Mouse (Mus musculus) kidney, postnatal 14 days (tissue): ENCODE results near the gene Erc1.
"Not testable (repeated sequence)": the region's sequence is repeated elsewhere in the genome, so short reads cannot be mapped to it uniquely, and the experiment has no call there.

Experiments
- DNase-seq: peaks from one replicate; pipeline ENCODE4 v3.0.0; 2022; ENCODE audit warnings: mixed read lengths

Gene Erc1

DNA sequence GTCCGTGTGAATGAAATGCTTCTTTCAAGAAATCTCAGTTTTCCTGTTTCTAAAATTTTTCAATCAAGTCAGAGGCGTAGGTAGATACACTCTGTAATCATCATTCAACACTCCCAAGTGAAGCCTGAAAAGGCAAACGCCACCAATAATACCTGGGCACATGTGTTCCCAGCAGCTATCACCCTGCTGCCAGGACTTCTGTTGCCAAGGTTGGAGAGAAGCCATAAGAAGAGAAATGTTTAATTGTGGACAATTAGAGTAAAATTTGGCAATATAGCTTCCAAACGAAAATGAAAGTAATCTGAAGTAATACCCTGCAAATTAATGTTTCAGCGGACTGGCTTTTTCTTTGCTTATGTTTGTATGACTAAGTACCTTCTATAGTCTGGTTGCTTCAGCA, 140.1 kb downstream of the Erc1 start:
- DNase-seq, result no peak

DNA sequence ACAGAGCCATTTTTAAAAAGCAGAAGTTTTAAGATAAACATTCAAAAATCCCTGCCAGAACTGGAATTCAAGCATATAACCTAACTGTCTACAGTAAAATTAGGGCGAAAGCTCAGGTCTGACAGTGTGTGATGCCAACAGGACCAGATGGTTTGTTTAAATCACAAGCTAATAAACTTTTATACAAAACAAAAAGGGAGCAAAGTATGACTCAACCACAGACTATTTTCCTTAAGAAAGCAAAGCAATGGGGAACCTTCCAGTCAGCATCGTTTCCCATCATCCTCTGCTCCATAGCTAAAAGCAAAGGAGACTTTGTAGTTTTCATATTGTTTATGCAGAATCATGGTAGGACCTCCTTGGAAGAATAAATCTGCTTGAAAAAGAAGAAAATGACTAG, 143.1 kb downstream of the Erc1 start:
- DNase-seq, result no peak

DNA sequence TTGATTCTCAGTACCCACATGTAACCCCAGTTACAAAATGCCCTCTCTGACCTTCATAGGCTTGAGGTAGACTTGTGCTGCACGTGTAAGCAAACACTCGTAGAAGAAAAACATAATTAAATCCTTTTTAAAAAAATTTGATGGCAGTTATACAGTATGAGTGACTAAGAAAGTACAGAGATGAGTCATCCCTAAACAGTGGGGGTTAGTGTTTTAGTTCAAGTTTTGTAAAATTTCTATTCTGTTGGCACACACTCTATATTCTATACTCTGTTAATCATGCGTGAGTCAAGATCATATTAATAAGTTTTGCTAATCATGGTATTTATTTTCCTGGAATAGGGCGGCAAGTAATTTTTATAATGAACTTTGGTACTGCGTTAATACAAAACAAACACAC, 155.2 kb downstream of the Erc1 start:
- no peak for DNase-seq

DNA sequence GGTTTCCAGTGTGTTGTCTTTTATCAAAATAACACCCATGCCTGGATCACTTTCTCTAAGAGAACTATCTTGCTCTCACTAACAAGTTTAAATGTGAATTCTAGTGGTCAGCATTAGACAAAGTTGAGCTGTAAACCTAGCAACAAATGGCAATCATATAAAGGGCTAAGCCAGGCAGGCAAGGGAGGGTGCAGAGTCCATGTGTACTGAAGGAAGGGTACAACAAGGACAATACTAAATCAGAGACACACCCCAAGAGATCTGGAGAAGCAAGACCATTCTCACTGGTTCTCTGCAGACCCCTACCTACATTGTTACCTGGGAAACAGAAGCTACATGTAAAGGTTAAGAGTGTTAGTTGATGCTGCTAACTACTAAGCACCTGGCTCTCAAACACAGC, 161.5 kb downstream of the Erc1 start:
- no peak for DNase-seq

DNA sequence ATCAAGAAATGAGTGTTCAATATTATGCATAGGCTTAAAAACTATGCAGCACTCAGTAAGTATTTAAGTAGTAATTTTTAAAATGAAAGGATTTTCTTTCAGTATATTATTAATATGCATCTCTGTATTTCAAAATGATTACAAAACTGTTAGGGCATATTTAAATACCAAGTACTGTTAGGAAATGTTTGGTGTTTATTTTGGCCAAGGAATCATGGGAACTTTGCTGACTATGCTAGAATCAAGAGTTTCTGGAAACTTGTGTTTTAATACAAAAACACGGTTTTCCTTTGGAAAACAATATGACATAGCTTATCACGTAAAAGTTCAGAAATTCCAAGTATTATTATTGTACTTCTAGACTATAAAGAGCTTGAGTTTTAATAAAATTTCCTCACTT, 167.2 kb downstream of the Erc1 start:
- no peak for DNase-seq

DNA sequence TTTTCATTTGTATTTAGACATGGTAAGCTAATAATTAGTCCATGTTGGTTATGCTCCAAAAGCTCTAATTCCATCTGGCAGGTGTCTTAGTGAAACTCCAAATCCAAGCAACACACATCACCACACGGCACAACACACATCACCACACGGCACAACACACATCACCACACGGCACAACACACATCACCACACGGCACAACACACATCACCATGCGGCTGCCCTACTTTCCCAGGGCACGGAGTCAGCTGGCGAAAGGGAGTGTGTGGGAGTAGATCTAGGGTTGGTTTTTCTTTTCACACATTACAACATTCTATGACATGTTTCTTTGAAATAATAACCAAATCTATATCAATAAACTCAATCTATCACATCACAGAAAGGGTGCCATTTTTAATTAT, 173.2 kb downstream of the Erc1 start:
- DNase-seq, result no peak

DNA sequence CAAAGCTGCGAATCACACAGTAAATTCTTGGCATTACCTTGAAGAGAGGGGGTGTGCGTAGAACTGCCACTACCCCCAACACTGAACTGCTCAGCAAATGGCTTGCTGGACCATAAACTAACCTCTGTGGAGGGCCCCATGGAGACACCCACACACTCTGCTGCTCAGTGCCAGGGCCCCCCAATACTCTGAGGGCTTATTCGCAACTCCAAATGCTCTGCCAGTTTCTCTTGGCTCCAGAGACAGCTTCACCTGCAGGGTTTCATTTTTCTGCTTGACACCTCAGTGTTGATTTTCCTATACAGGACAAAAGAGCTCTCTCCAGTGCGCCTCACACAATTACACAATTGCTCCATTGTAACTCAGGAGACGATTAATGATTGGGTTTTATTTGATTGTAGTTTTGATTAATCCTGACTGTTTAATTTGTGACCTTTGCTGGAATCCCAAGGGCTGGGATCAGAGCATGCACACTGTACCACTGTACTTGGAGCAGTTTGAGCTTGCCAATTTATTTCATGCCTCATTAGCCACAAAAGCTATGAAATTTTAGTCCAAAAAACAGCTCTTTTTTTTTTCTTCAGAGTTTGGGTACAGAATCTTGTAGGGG, 173.7 kb downstream of the Erc1 start:
- peak; percentile 11 for DNase-seq

DNA sequence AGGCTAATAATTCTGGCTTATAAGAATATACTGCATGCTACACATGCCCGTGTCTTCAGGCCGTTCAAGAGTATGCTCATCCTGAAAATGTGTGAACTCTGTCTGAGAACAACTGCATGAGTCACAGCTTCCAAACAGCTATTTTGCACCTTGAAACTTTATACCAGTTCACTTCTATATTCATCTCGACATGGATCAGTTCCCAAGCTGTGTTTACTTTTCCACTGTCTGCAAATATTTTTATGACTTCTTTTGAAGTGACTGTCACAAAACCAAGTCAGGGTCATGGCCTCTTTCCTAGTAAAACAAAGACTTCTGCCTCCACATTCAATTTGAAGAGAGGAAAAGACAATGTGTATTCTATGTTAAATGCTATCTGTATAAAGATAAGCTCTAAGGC, 178.2 kb downstream of the Erc1 start:
- peak; percentile 5 for DNase-seq

DNA sequence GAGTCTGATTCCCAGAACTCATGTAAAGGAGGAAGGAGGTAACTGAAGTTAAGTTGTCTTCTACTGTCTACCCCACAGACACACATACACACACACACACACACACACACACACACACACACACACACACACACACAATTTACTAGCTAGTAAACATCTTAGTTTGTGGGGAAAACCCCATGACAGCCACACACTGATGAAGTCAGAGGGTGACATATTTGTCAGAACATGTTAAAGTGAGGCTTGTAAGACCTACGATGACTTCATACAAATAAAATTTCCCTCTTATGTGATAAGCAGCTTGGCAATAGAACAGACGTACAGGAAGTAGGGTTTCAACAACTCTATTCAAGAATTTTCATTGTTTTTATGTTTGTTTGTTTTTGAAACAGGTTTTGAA, 185.0 kb downstream of the Erc1 start:
- DNase-seq, result no peak

DNA sequence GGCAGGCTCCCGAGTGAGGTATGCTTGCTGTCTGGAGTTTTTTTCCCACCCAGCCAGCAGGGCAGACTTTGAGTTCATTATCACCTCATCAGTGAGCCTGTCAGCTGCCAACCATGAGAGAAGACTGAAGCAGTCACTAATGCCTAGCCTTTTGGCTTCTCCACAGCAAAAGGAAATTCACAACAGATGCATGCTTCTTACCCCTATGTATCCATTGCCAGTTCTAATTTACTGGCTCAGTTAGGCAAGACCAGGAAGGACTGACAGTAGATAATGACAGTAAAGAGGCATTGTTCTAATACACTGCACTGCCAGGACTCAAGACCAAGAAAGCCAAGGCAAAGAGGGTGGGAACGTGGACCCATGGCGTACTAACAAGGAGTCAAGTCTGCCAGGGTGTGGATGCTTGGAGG, 186.9 kb downstream of the Erc1 start:
- DNase-seq, result peak; percentile 52

DNA sequence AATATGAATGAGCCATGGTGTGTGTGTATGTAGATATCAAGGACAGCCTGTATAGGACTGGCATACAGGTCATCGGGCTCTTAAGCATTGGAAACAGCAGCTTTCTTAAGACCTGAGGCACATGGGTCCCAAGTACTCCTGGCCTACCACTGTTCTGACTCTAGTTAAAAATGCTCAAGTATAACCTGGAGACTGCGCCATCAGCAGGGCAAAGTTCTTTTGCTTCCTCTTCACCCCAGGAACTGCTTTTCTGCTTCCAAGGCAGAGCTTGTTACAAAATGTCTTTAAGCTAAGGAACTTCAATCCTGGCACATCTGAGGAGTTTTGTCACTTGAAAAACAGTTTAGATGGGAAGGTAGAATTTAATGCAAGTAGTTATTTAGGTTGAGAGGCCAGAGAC, 189.5 kb downstream of the Erc1 start:
- no peak for DNase-seq

DNA sequence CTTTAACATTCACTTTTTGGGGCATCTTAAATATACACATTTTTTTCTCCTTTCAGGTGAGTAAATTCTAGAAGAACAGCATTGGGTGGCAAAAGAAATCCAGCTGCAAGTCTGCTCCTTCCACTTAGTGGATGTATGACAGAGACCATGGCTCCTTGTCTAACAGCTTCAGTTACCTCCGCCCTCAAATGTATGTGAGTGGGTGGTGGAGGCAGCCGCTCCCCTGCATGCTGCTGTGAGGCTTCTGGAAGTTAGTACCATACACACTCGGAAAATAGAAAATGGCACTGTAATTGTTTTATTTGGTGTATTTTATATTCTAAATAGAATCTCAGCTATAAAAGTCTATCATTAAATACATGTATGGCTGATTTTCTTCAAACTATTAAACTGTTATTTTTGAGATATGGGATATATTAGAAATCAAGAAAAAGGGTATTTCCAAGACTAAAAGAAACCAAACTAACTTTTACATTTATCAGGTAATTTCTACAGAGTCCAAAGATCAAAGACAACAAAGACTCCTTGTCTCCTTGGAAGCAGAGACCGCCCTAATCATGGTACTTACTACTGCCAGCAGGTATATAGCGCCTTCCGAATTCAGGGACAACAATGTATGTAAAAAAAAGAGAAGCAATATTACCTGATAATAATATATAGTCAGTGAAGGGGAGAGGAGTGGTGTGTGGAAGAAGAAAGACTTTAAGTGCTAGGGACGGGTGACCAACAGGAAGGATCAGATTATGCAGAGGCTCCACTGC, 190.4 kb downstream of the Erc1 start:
- DNase-seq, result no peak

DNA sequence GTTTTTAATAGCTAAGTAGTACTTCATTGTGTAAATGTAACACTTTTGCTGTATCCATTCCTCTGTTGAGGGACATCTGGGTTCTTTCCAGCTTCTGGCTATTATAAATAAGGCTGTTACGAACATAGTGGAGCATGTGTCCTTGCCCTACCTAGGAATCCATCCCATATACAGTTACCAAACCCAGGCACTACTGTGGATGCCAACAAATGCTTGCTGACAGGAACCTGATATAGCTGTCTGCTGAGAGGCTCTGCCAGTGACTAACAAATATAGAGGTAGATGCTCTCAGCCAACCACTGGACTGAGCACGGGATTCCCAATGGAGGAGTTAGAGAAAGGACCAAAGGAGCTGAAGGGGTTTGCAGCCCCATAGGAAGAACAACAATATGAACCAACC, 193.2 kb downstream of the Erc1 start:
- not testable (repeated sequence) for DNase-seq

DNA sequence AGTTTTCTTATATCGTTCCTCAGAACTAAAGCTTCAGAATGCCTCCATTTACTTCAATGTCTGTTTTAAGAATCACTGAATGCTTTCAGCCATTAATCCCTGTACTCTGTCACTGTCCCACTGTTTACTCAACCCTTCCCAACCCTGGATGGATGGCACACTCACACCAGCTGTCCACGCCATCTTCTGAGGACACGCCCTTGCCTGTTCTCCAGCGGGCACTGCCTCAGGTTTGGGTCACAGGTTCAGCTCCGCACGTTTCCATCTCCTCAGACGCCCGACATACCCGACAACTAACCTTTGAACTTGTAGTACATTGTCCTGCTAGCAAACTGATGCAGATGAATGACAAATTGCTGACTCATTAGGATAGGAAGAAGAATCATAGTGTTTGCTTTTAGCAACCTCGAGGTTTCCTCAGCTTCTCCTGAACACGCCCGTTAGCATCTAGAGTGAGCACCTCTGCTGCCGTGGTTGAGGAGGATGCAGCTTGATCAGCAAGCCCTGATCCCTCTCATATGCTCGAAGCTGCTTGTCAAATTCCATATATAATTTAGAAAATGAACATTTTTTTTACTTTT, 204.0 kb downstream of the Erc1 start:
- peak; percentile 8 for DNase-seq

DNA sequence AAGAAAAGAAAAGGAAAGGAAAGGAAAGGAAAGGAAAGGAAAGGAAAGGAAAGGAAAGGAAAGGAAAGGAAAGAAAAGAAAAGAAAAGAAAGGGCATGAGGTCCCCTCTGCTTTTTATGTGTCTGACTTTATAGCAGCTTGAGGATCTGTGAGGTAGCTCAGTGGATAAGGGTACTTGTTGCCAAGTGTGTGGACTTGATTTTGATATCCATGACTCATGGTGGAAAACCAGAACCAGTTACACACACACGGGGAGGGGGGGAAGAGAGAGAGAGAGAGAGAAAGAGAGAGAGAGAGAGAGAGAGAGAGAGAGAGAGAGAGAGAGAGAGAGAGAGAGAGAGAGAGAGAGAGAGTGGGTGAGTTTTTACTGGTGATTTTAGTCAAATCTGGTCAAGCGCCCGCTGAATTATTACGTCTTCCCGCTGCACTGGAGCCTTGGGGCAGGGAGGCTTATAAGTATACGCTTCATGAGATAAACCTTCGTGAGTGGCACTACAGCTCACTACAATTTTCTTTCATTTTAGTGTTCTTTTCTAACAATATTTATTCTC, 204.7 kb downstream of the Erc1 start:
- DNase-seq, result no peak

DNA sequence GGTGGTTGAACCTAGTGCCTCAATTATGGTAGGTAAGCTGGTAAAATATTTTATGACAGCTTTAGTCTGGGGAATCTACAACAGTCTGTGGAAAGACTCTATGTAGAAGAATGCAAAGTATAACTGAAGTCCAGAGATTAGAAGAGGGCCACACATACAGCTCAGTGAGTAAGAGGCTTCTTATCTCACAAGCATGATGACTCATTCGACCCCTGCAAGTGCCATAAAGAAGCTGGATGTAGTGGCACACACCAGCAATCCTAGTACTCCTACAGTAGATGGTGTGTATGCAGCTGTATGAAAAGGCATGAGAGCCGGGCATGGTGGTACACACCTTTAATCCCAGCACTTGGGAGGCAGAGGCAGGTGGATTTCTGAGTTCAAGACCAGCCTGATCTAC, 205.2 kb downstream of the Erc1 start:
- no peak for DNase-seq

DNA sequence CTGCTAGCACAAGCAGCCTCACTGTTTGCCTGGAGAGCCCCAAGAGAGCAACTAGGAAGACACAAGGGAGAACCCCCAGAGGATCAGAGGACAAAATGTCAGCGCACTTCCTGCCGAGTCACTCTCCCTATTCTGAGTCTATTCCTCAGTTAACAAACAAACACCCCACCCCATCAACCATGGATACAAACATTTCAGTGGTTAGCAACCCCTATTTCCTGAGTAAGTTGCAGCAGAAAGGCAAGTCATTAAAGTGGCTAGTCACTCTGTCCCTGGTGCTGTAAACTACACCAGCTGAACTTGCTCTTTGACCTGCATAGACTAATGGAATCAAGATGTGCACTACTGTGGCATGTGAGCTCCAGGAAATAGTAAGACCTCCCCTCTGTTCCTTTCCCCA, 212.3 kb downstream of the Erc1 start:
- DNase-seq, result peak; percentile 62

DNA sequence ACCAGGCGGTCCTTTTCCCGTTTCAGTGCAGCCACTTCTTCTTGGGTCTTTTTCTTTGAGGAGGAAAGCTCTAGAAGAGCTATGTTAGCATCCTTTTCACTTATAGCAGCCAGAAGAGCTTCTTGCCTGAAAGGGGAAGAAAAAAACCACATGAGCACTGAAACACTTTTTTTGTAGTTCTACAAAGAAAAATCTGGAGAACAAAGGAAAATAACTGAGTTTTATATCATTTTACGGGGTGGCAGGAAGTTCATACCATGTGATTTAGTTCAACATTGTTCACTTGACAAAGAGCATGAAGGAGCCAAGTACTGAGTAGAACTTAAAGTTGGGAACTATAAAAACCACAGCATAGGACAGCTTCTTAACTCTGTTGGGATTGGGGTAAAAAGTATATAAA, 217.3 kb downstream of the Erc1 start:
- no peak for DNase-seq

DNA sequence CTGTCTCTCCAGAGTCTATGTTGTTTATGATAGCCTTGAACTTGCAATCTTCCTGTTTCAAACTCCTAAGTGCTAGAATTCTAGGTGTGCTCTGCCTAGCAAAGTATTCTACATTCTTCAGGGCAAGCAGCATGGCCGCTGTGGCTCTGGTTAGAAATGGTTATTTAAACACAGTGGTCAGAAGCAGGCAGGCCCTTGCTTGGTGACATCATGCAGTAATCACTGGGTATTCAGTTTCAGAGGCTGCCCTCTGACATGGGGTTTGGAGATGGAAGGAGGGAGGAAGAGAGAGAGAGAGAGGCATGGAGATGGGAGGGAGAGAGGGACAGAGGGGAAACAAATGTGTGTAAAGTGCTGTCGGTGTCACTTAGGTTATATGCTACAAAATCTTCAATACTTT, 246.6 kb downstream of the Erc1 start:
- DNase-seq, result no peak

DNA sequence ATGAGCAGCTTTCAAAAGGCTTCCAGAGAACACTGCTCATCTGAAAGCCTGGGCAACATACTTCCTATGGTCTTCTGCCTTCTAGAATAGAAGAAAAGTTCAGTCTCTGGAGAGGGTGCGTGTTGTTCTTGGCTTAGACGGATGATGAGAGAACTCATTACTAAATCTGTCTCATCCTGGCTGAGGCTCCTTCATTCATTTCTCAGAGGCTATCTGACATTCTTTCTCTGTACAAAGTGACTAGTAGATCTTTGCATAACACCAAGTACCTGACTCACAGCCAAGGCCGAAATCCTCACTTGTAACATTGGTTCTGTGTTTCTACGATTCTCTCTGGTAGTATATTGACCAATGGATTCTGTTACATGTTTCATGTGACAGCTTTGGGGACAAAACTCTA, 252.5 kb downstream of the Erc1 start:
- no peak for DNase-seq

DNA sequence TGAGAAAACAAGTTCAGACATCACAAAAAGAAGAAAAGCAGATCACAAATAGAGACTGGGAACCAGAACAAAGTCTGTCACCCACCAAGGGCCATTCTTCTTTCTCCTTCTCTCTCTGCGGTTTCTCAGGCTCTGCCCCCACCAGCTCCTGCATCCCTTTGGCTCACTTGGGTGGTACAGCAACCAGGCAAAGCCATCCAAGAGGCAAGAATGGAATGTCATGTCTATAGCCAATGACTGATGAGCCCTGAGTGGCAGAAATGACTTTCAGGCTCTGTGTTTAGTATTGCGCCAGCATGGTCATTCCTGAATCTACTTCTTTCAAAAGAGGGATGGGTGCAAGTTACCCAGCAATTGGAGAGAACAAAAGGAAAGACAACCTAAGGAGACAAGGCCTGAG, 257.1 kb downstream of the Erc1 start:
- DNase-seq, result no peak

DNA sequence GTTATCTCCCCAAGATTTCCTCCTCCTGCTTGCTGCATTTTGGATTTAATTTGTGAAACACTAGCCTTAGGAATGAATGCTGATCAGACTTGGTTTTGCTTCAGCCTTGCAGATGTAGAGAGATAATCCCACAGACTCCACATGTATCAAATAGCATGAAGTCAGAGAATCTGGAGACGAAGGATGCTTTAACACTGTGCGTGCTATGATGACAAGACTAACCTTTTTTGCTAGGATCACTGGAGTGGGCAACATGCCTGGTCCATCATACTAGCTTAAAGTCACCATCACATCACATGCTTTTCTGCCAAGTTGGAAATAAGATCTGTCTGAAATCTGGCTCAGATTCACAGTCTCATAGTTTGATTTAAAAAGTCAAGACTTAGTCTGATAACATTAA, 260.1 kb downstream of the Erc1 start:
- DNase-seq, result no peak

DNA sequence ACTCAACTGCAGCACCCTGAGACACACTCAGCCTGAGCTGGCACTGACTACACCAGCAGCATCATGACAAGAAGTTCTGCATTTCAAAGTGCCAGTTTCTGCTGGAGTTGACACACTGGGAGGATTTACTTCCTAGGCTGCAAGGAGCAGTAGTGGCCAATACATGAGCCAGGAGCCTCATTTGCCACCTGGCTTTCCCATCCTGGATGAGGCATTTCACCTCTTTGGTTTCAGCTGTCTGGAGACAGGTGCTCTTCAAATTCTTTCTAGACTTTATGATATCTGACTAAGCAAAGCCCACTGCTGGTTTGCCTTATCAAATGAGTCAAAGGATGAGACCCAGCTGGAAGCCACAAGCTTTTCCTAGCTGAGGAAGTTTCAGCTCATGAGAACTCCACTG, 260.5 kb downstream of the Erc1 start:
- DNase-seq, result no peak

DNA sequence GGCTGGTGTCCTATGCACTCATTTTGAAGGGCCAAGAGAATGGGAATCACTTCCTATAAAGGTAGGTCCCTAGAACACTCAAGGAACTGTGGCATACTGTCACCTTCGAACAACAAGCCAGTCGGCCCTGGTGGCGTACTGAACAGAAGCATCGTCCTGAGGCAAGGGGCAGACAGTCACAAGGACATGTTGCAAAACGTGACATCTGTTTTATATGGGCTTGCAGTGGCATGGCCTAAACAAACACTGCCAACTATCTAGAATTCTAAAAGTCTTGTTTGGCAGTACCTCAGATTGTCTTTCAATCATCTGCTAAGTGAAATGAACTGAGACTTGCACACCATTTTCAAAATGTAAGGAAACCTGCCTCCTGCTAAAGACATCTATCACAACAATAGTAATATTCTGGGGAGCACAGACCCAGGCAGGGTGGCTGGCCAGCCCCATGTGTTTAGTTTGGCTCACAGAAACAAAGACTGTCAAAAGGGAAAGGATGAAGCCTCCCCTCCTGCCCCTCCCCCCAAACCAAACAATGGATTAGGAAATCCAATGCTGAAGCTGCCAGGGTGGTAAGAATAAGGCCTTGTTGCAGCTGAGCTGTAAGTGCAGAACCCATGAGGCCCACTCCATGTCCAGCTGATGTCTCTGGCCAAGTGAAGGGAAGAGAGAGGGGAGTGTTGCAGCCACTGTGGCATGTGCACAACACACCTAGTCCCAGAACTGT, 262.2 kb downstream of the Erc1 start:
- DNase-seq, result no peak
